Mouse (Mus musculus) lung, adult 2 months (tissue): ENCODE results near the gene Mon1a. TPM values are rescaled to one million over a fixed set of nuclear protein-coding genes. Genes with fewer than 3 reads are reported as not detected.

Experiments
- DNase-seq: peaks from one replicate; pipeline ENCODE4 v3.0.0; 2022
- H3K4me1 ChIP-seq: fragments of 200-500 bp; 2 replicates; pipeline ENCODE4 v1.6.1; 2011; ENCODE audit warnings: low read length; ENCODE audit not compliant: control insufficient read depth, insufficient read depth
- H3K4me3 ChIP-seq: fragments of 200-500 bp; replicated peaks from 2 replicates; pipeline ENCODE3; 2011; ENCODE audit warnings: low read depth, mild to moderate bottlenecking, control low read depth, low read length; ENCODE audit errors: extremely low read depth
- CTCF ChIP-seq: fragments of 200-500 bp; IDR thresholded peaks from 2 replicates; pipeline ENCODE4 v1.5.1; 2011; ENCODE audit warnings: mild to moderate bottlenecking, low read length, control low read depth; ENCODE audit not compliant: insufficient read depth
- POLR2A ChIP-seq: fragments of 200-500 bp; IDR thresholded peaks from 2 replicates; pipeline ENCODE4 v1.6.1; 2011; ENCODE audit warnings: low read depth, mild to moderate bottlenecking, control low read depth, low read length, borderline replicate concordance; ENCODE audit errors: extremely low read depth
- WGBS: fragments of 180-500 bp; shearing (Covaris S2); methylation state at CpG from one replicate; pipeline ENCODE4 v1.1.7; 2018; 5-methylcytosine and 5-hydroxymethylcytosine counted together
- polyA plus RNA-seq: library from polyadenylated mRNA; depleted of rRNA; stranded (reverse); fragments of >200 nt; gene quantifications from 2 replicates; pipeline ENCODE4 v1.2.3, GENCODE M21; 2012

Mon1a gene
- polyA plus RNA-seq, 1 experiment = 29.4 TPM

DNA sequence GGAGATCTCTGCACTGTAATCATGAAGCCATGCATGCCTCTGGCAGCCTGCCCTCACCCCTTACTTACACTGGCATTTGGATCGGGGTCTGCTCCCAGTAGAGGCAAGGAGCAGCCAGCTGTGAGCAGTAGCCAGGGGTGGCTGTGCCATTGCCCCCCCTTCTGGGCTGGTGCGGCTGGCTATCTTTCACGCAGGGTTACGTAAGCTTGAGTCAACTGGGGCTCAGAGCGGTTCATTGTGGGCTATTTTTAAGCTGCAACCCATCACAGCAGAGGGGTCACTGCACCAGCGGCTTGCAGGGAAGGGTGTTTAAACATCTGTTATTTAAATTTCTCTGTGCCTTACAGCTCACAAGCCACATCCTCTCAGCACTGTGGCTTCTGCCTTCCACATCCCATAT, 36.0 kb downstream of the Mon1a start:
- DNase-seq = no peak
- H3K4me3 ChIP-seq = no peak overlapping the region
- 32% methylated on average over 6 of the region's 6 CpGs for WGBS

GRCm38 (mm10) chr9:107925251-107925650, 37.3 kb downstream of the Mon1a start:
- TF ChIP-seq CTCF (no peak), POLR2A (no peak)

More for the DNA sequence above, 36.0 kb downstream of the Mon1a start:
- TF ChIP-seq POLR2A (no peak), CTCF (no peak)
- H3K4me1 ChIP-seq = no peaks in the 10 kb centered on the region

DNA sequence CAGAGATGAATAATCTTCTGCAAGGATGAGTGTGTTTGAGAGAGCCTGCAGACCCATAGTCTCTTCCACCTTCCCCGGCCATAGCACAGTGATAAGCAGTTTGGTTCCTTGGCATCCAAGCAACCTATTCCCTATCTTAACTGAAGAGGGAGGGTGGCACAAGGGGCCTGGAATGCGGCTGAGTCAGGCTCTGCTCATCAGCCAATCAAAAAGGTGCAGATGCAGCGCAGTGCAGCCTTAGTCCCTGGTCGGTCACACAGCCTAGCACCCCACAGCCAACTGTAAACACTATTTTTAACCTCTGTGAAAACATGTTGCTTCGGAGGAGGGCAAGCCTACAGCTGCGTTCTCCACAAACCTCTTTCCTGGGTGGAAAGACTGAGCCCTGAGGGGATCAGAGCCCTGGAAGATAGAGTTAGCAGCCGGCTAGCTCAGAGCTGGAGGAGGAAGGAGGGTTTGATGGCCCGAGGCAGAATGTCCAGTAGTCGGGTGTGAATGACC, 39.0 kb downstream of the Mon1a start:
- TF ChIP-seq POLR2A = no peak
- TF ChIP-seq CTCF = no peak
- Histone ChIP-seq H3K4me3 (no peak overlapping the region), H3K4me1 (no peaks in the 10 kb centered on the region)
- DNase-seq = no peak
- WGBS = 34% methylated on average over 9 of the region's 9 CpGs

More at GRCm38 (mm10) chr9:107925251-107925650, 37.3 kb downstream of the Mon1a start:
- WGBS = 53% methylated on average over 3 of the region's 3 CpGs
- DNase-seq = no peak
- Histone ChIP-seq H3K4me1 (no peaks in the 10 kb centered on the region), H3K4me3 (no peak overlapping the region)

- no peak for DNase-seq
- TF ChIP-seq POLR2A (no peak), CTCF (no peak)
- H3K4me1 ChIP-seq = no peaks in the 10 kb centered on the region
- H3K4me3 ChIP-seq = no peak overlapping the region
- WGBS = 66% methylated on average over 5 of the region's 5 CpGs
These were observed 39.8 kb downstream of the Mon1a start for GRCm38 (mm10) chr9:107927749-107928148.

- Histone ChIP-seq H3K4me1 (no peaks in the 10 kb centered on the region), H3K4me3 (no peak within 1 kb of the TSS)
- no peak for DNase-seq
- TF ChIP-seq CTCF = no peak
- no peak for TF ChIP-seq POLR2A
- WGBS = 67% methylated on average over 3 of the region's 3 CpGs
These were observed 40.2 kb downstream of the Mon1a start, which contains the start of gene Actl11 for GRCm38 (mm10) chr9:107928169-107928568. TSS of gene Actl11 (plus strand) at chr9:107928469.

DNA sequence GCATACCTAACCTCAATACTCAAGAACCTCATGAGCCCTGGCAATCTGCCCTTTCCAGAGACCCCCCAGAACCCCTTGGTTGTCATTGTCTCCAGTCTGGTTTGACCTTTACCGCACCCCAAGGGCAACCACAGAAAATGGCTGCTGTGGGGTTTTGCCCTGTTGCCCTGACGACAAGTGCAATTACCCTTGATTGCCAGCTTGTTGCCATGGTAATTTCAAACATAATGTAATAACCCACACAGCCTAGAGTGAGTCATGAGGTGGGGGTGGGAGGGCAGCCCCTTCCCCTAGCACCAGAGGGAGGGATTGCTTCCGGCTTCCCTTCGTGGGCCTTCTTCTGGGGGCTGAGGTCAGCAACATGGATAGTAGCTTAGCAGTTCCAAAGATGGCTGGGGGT, 44.3 kb downstream of the Mon1a start:
- Histone ChIP-seq H3K4me3 (no peak overlapping the region), H3K4me1 (no peaks in the 10 kb centered on the region)
- DNase-seq = no peak
- WGBS = 75% methylated on average over 4 of the region's 4 CpGs
- no peak for TF ChIP-seq POLR2A
- TF ChIP-seq CTCF = no peak

- no peak for TF ChIP-seq POLR2A
- TF ChIP-seq CTCF = no peak
- WGBS = 81% methylated on average over 11 of the region's 11 CpGs
- Histone ChIP-seq H3K4me3 (no peak overlapping the region), H3K4me1 (no peaks in the 10 kb centered on the region)
- no peak for DNase-seq
These were observed 46.2 kb downstream of the Mon1a start for GRCm38 (mm10) chr9:107934146-107934545.

DNA sequence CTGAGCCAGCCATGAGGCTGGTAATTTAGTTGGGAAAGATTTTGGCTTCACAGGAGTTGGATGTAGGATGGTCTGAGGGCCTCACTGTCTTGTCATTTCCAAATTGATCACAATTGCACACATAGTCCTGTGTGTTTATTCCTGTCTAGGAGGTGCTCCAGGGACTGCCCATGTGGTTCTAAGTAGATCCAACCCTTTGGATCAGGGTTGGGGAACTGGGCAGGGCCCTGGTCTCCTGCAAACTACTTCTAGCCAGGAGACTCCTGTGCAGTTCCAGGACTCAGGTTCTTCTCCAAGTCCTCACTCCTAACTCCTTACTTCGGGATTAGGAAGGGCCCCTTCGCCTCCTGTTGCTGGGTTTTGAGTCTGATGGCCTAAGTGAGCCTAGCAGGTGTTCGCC, 47.4 kb downstream of the Mon1a start, which contains the start of gene Camkv:
Camkv (plus strand) TSS at position 301 of the 400 bp plus-strand sequence.
- TF ChIP-seq POLR2A (no peak), CTCF (no peak)

DNA sequence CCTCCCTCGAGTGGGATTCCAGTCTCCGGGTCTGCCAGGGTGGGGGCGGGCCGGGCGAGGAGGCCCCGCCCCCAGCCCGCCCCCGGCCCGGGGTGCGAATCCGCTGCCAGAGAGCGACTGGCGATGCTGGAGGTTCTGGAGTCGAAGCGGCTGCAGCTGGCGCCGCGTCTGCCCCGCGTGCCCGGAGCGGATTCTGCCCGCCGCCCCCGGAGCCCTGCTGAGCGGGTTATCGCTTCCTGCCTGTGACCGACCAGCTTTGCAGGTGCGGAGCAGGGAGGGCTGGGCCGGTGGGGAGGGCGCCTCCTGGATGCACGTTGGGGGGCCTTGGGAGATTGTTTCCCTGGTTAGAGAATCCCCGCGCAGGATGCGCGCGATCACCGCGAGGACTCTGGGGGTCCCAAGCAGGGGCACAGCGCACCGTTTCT, 47.9 kb downstream of the Mon1a start:
- no peak overlapping the region for H3K4me3 ChIP-seq
- H3K4me1 ChIP-seq = no peaks in the 10 kb centered on the region
- no peak for DNase-seq
- 1% methylated on average over 41 of the region's 41 CpGs for WGBS
- TF ChIP-seq POLR2A (no peak), CTCF (no peak)

More for the DNA sequence above, 47.4 kb downstream of the Mon1a start, which contains the start of gene Camkv:
- no peak for DNase-seq
- 23% methylated on average over 3 of the region's 3 CpGs for WGBS
- no peaks in the 10 kb centered on the region for H3K4me1 ChIP-seq
- H3K4me3 ChIP-seq = no peak within 1 kb of the TSS

DNA sequence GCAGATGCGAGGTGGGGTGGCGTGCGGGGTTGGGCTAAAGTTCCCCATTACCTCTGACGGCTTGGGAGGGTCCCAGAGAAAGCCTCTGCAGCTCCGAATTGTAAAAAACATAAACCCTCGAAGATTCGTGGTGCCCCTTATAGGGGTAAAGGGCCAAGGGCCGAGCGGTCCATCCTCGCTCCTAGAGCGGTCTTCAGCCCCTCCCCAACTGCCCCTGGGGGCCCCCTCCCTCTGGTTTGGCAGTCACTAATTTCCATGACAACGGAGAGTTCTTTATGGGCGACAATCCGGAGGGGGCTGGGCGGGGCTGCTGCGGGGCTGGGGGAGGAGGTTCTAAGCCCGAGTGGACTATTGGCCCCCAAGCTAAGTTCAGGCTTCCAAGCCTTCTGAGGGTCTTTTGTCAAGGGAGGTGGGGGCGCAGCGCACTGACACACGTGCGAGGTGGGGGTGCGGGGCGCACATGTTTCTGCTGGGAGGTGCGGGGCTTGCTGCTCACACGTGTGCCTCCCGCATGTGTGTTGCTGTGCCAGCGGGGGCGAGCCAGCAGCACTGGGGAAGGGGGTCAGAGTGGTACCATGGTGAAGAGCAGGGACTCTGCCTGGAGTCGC, 48.4 kb downstream of the Mon1a start:
- Histone ChIP-seq H3K4me3 (no peak overlapping the region), H3K4me1 (no peaks in the 10 kb centered on the region)
- no peak for TF ChIP-seq POLR2A
- no peak for TF ChIP-seq CTCF
- DNase-seq = no peak
- 8% methylated on average over 29 of the region's 29 CpGs for WGBS
